Mouse (Mus musculus) limb, embryonic 14.5 days (tissue): ENCODE measurements at regions not wholly inside any gene's neighbourhood (a gene's known extent, or its start where the extent isn't known, plus 50 kb on each side); places are given as distances from the start of the nearest gene placed in this dataset.

Experiments used
- ATAC-seq: fragments of 200-750 bp; cut with Nextera tagmentation; 2 replicates; pipeline ENCODE4 v1.8.0; 2017; ENCODE audit warnings: low read depth, moderate number of reproducible peaks, moderate TSS enrichment; ENCODE audit not compliant: low FRiP score
- DNase-seq: peaks from one replicate; pipeline ENCODE4 v3.0.0-alpha.2; 2015; ENCODE audit warnings: low spot score
- H3K27ac ChIP-seq: fragments of 300-500 bp; sonication (generic); replicated peaks from 2 replicates; pipeline ENCODE4 v1.5.1; 2014; ENCODE audit warnings: low read depth, mild to moderate bottlenecking, low read length, moderate library complexity, mixed read lengths
- H3K27me3 ChIP-seq: fragments of 300-500 bp; sonication (generic); 2 replicates; pipeline ENCODE4 v1.6.1; 2014; ENCODE audit warnings: low read length, mixed read lengths; ENCODE audit not compliant: control insufficient read depth, insufficient read depth
- H3K36me3 ChIP-seq: fragments of 300-500 bp; sonication (generic); 2 replicates; pipeline ENCODE4 v1.6.1; 2014; ENCODE audit warnings: mild to moderate bottlenecking, low read length, moderate library complexity, mixed read lengths; ENCODE audit not compliant: control insufficient read depth, insufficient read depth
- H3K4me1 ChIP-seq: fragments of 300-500 bp; sonication (generic); 2 replicates; pipeline ENCODE4 v1.6.1; 2014; ENCODE audit warnings: antibody characterized with exemption, low read length, mixed read lengths; ENCODE audit not compliant: control insufficient read depth, insufficient read depth
- H3K4me2 ChIP-seq: fragments of 300-500 bp; sonication (generic); replicated peaks from 2 replicates; pipeline ENCODE4 v1.6.1; 2014; ENCODE audit warnings: low read depth, mild to moderate bottlenecking, low read length, moderate library complexity; ENCODE audit not compliant: severe bottlenecking
- H3K4me3 ChIP-seq: fragments of 300-500 bp; sonication (generic); replicated peaks from 2 replicates; pipeline ENCODE4 v1.5.1; 2014; ENCODE audit warnings: low read length
- H3K9ac ChIP-seq: fragments of 300-500 bp; sonication (generic); 2 replicates; pipeline ENCODE4 v1.6.1; 2014; ENCODE audit warnings: mild to moderate bottlenecking, low read depth, low read length, moderate library complexity; ENCODE audit not compliant: severe bottlenecking
- H3K9me3 ChIP-seq: fragments of 300-500 bp; sonication (generic); 2 replicates; pipeline ENCODE4 v1.6.1; 2016; ENCODE audit warnings: low read length; ENCODE audit not compliant: control insufficient read depth
- POLR2A ChIP-seq: fragments of 200-500 bp; IDR thresholded peaks from 2 replicates; pipeline ENCODE4 v1.8.0; 2012; ENCODE audit warnings: inconsistent platforms, mild to moderate bottlenecking, moderate library complexity, borderline replicate concordance; ENCODE audit not compliant: insufficient read depth, insufficient read length; ENCODE audit errors: extremely low read depth
- WGBS: fragments of 180-500 bp; shearing (Covaris S2); extraction: QIAGEN DNeasy Blood & Tissue Kit; methylation state at CpG from one replicate; pipeline ENCODE4 v1.1.7; 2014; 5-methylcytosine and 5-hydroxymethylcytosine counted together

DNA sequence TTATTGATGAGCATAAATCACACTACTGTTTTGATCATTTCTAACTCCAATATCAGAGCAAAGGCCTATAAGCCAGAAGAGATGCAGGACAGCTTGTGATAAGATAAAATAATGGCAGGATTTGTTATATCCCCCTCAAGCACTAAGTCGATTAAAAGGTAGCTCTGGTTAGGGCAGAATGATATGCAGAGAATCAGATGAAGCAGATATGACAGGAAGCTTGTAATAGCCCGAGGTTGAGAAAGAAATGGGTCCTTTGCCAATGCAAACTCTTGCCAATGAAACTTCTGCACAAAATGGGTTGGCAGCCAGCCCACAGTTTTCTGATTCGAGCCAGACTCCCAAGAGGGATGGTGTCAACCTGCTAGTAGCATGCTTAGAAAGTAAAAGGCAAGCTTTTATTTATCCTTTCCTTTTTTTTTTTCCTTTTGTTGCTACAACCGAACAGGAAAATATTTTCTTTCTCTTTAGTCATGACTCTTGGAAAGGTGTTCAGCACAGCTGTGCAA lies 307.0 kb downstream of the Isl1 start:
- Histone ChIP-seq H3K4me2 (no peak overlapping the region), H3K9me3 (no peaks in the 10 kb centered on the region), H3K4me1 (no peaks in the 10 kb centered on the region), H3K27me3 (no peaks in the 10 kb centered on the region), H3K27ac (no peak overlapping the region), H3K36me3 (no peaks in the 10 kb centered on the region), H3K4me3 (no peak overlapping the region), H3K9ac (no peak overlapping the region)
- ATAC-seq (no peak), DNase-seq (peak; percentile 63)
- WGBS = 40% methylated on average over 4 of the region's 4 CpGs
- TF ChIP-seq POLR2A = no peak

DNA sequence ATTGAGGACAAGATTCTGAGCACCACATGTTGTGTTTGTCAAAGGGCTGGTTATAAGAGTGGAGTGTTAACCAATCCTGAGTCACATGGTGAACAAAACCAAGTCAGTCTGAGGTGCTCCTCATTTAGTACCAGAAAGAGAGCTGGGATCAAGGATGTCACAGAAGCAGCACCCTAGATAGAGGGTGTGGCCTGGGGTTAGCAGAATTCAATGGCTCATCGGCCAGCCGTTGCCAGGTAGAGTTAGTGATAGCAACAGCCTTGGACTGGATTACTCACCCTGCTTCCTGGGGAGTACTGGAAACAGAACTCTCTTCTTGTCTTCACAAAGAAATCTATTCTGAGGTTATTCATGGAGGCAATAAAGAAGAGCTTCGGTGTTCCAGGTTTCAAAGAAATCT lies 318.9 kb downstream of the Isl1 start:
- Histone ChIP-seq H3K9me3 (no peaks in the 10 kb centered on the region), H3K4me1 (no peaks in the 10 kb centered on the region), H3K36me3 (no peaks in the 10 kb centered on the region), H3K27me3 (no peaks in the 10 kb centered on the region), H3K4me3 (no peak overlapping the region), H3K4me2 (no peak overlapping the region), H3K27ac (no peak overlapping the region), H3K9ac (no peak overlapping the region)
- 71% methylated on average over 3 of the region's 3 CpGs for WGBS
- no peak for TF ChIP-seq POLR2A
- DNase-seq = no peak
- no peak for ATAC-seq

DNA sequence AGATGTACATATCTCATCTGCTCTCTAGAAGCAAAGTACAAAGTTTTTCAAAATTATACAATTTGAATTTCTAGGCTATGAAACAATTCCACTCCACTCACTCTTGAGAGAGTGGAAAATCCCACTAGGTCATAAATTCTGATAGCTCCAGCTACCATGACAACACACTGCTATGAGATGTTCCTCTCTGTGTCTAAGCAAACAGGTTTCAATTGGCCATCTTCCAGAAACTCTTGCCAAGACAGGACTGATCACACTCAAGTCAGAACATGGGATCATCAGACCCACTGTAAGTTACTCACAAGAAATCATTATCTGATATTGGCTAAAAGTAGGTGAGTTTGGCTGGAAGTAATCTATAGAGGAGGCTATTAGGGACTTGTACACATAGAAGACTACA lies 320.4 kb downstream of the Isl1 start:
- Histone ChIP-seq H3K4me1 (no peaks in the 10 kb centered on the region), H3K9ac (no peak overlapping the region), H3K4me2 (no peak overlapping the region), H3K27me3 (no peaks in the 10 kb centered on the region), H3K4me3 (no peak overlapping the region), H3K36me3 (no peaks in the 10 kb centered on the region), H3K9me3 (no peaks in the 10 kb centered on the region), H3K27ac (no peak overlapping the region)
- no peak for ATAC-seq
- peak; percentile 69 for DNase-seq
- TF ChIP-seq POLR2A = no peak

DNA sequence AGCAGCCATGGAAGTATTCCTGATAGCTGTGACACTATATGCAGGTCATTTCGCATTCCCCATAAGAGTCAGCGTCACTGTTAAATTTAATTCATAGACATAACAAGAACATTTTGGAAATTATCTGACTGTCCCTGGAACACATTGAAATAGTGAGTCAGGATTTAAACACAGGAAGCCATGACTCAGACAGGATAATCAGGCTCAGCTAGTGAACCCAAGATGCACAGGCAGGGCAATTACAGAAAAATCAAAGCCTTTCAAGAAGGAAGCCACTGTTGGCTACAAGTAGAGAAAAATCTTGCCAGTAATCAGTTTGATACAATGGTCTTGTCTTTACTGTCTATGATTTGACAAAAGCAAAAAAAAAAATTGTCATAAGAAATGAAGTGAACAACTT lies 323.2 kb downstream of the Isl1 start:
- H3K4me1 ChIP-seq = no peaks in the 10 kb centered on the region
- no peak overlapping the region for H3K27ac ChIP-seq
- H3K4me2 ChIP-seq = no peak overlapping the region
- TF ChIP-seq POLR2A = no peak
- DNase-seq (no peak), ATAC-seq (no peak)
- H3K36me3 ChIP-seq = no peaks in the 10 kb centered on the region
- no peak overlapping the region for H3K4me3 ChIP-seq
- WGBS = 90% methylated on average over 2 of the region's 2 CpGs
- no peak overlapping the region for H3K9ac ChIP-seq
- H3K27me3 ChIP-seq = no peaks in the 10 kb centered on the region
- H3K9me3 ChIP-seq = no peaks in the 10 kb centered on the region

DNA sequence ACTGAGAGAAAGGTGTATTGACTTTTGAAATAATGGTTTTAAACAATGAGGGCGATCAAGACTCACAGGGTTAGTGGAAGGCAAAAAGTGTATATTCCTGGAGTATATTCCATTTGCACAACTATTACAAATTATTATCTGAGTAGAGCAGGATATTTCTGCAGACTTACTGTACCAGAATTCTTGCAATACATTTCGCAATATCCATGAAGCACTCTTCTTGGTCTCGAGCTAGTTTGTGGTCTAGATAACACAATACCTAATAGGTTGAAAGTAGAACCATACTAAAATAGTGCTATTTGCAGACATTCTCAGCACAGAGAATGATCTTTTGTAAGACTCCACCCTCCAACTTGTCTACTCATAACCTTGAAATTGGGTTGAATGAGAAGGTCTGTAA lies 323.8 kb downstream of the Isl1 start:
- no peak for DNase-seq
- no peaks in the 10 kb centered on the region for H3K27me3 ChIP-seq

GRCm38 (mm10) chr13:115977890-115978203 lies 331.6 kb downstream of the Isl1 start:
- no peaks in the 10 kb centered on the region for H3K27me3 ChIP-seq
- no peak overlapping the region for H3K27ac ChIP-seq
- DNase-seq = no peak
- TF ChIP-seq POLR2A = no peak
- no peak overlapping the region for H3K4me2 ChIP-seq
- no peaks in the 10 kb centered on the region for H3K4me1 ChIP-seq
- ATAC-seq = no peak
- H3K36me3 ChIP-seq = no peaks in the 10 kb centered on the region
- no peak overlapping the region for H3K4me3 ChIP-seq
- H3K9me3 ChIP-seq = no peaks in the 10 kb centered on the region
- 44% methylated on average over 3 of the region's 3 CpGs for WGBS
- H3K9ac ChIP-seq = no peak overlapping the region

More for the DNA sequence above, 323.8 kb downstream of the Isl1 start:
- ATAC-seq = no peak
- WGBS = 93% methylated on average over 3 of the region's 3 CpGs
- Histone ChIP-seq H3K9ac (no peak overlapping the region), H3K4me3 (no peak overlapping the region), H3K36me3 (no peaks in the 10 kb centered on the region), H3K9me3 (no peaks in the 10 kb centered on the region), H3K4me1 (no peaks in the 10 kb centered on the region), H3K27ac (no peak overlapping the region), H3K4me2 (no peak overlapping the region)
- TF ChIP-seq POLR2A = no peak
